Mouse (Mus musculus) myocyte (in vitro differentiated cells): ENCODE measurements around the gene Fancd2os.

ENCODE experiments used
- MAX ChIP-seq: IDR thresholded peaks from one replicate; pipeline ENCODE4 v1.6.1; 2011; ENCODE audit warnings: low read depth, mild to moderate bottlenecking, control low read depth
- POLR2A ChIP-seq: IDR thresholded peaks from one replicate; pipeline ENCODE4 v1.6.1; 2011; ENCODE audit warnings: low read depth, mild to moderate bottlenecking, control low read depth, moderate library complexity; ENCODE audit not compliant: insufficient read length

GRCm38 (mm10) chr6:113585065-113585464, 15.4 kb downstream of the Fancd2os start:
- TF ChIP-seq POLR2A (no peak), MAX (no peak)
